Mouse (Mus musculus): ENCODE measurements around the gene Zfp683. TPM values are rescaled to one million over a fixed set of nuclear protein-coding genes. Genes with fewer than 3 reads are reported as not detected.

Gene Zfp683
- polyA plus RNA-seq, 1 experiment, result 4.9 TPM

- WGBS, result 55% methylated on average over 18 of the region's 18 CpGs
- peak; percentile 65 for DNase-seq
- H3K4me1 ChIP-seq (replicated peaks; ENCODE audit: control insufficient read depth, insufficient read depth, low read length), result peaks cover 41% of the 10 kb centered on the region
- peak overlapping the region; percentile 10 for H3K4me3 ChIP-seq (ENCODE audit: control insufficient read depth, insufficient read depth, low read length)
- H3K36me3 ChIP-seq (ENCODE audit: control insufficient read depth, insufficient read depth, low read length), result no peaks in the 10 kb centered on the region
- H3K27ac ChIP-seq (ENCODE audit: control insufficient read depth, insufficient read depth, low read length), result peak overlapping the region; percentile 62; the same call in 1 of the 2 replicates
- no peak for TF ChIP-seq POLR2A (IDR thresholded peaks at IDR 0.05; ENCODE audit: control insufficient read depth, extremely low read depth, insufficient read depth, low read length, poor library complexity)
- no peak for TF ChIP-seq CTCF (IDR thresholded peaks at IDR 0.05; ENCODE audit: borderline replicate concordance, control insufficient read depth, extremely low read depth, insufficient read depth, low read length, poor library complexity)
- H3K27me3 ChIP-seq (ENCODE audit: control insufficient read depth, insufficient read depth, low read length), result no peaks in the 10 kb centered on the region
These were observed 7.7 kb downstream of the Zfp683 start for GRCm38 (mm10) chr4:134061166-134061830.

GRCm38 (mm10) chr4:134061944-134062446, 8.4 kb downstream of the Zfp683 start:
- DNase-seq, result peak; percentile 42
- Histone ChIP-seq H3K36me3 (ENCODE audit: control insufficient read depth, insufficient read depth, low read length) (no peaks in the 10 kb centered on the region), H3K4me1 (replicated peaks; ENCODE audit: control insufficient read depth, insufficient read depth, low read length) (peaks cover 41% of the 10 kb centered on the region), H3K27me3 (ENCODE audit: control insufficient read depth, insufficient read depth, low read length) (no peaks in the 10 kb centered on the region), H3K27ac (ENCODE audit: control insufficient read depth, insufficient read depth, low read length) (peak overlapping the region; percentile 62; the same call in 1 of the 2 replicates), H3K4me3 (ENCODE audit: control insufficient read depth, insufficient read depth, low read length) (peak overlapping the region; percentile 10; the same call in 1 of the 2 replicates)
- WGBS, result 37% methylated on average over 8 of the region's 8 CpGs
- no peak for TF ChIP-seq CTCF (IDR thresholded peaks at IDR 0.05; ENCODE audit: borderline replicate concordance, control insufficient read depth, extremely low read depth, insufficient read depth, low read length, poor library complexity)
- no peak for TF ChIP-seq POLR2A (IDR thresholded peaks at IDR 0.05; ENCODE audit: control insufficient read depth, extremely low read depth, insufficient read depth, low read length, poor library complexity)

GRCm38 (mm10) chr4:134062561-134062960, 8.9 kb downstream of the Zfp683 start:
- Histone ChIP-seq H3K4me1 (replicated peaks; ENCODE audit: control insufficient read depth, insufficient read depth, low read length) (peaks cover 37% of the 10 kb centered on the region), H3K27me3 (ENCODE audit: control insufficient read depth, insufficient read depth, low read length) (no peaks in the 10 kb centered on the region), H3K27ac (ENCODE audit: control insufficient read depth, insufficient read depth, low read length) (0 out of 2 replicates have a peak overlapping the region, but pooled peaks have one; percentile 14), H3K4me3 (ENCODE audit: control insufficient read depth, insufficient read depth, low read length) (no peak overlapping the region), H3K36me3 (ENCODE audit: control insufficient read depth, insufficient read depth, low read length) (no peaks in the 10 kb centered on the region)
- no peak for TF ChIP-seq CTCF (IDR thresholded peaks at IDR 0.05; ENCODE audit: borderline replicate concordance, control insufficient read depth, extremely low read depth, insufficient read depth, low read length, poor library complexity)
- no peak for TF ChIP-seq POLR2A (IDR thresholded peaks at IDR 0.05; ENCODE audit: control insufficient read depth, extremely low read depth, insufficient read depth, low read length, poor library complexity)
- no peak for DNase-seq
- WGBS, result 59% methylated on average over 8 of the region's 8 CpGs

- H3K4me1 ChIP-seq (replicated peaks; ENCODE audit: control insufficient read depth, insufficient read depth, low read length), result peaks cover 19% of the 10 kb centered on the region
- H3K4me3 ChIP-seq (ENCODE audit: control insufficient read depth, insufficient read depth, low read length), result no peak overlapping the region
- no peak for DNase-seq
- H3K36me3 ChIP-seq (ENCODE audit: control insufficient read depth, insufficient read depth, low read length), result no peaks in the 10 kb centered on the region
- H3K27me3 ChIP-seq (ENCODE audit: control insufficient read depth, insufficient read depth, low read length), result no peaks in the 10 kb centered on the region
- TF ChIP-seq POLR2A (IDR thresholded peaks at IDR 0.05; ENCODE audit: control insufficient read depth, extremely low read depth, insufficient read depth, low read length, poor library complexity) (no peak), CTCF (IDR thresholded peaks at IDR 0.05; ENCODE audit: borderline replicate concordance, control insufficient read depth, extremely low read depth, insufficient read depth, low read length, poor library complexity) (no peak)
- H3K27ac ChIP-seq (ENCODE audit: control insufficient read depth, insufficient read depth, low read length), result no peak overlapping the region
- WGBS, result 86% methylated on average over 23 of the region's 23 CpGs
These were observed 11.9 kb downstream of the Zfp683 start for GRCm38 (mm10) chr4:134065431-134066004.

- no peak overlapping the region for H3K4me3 ChIP-seq (ENCODE audit: control insufficient read depth, insufficient read depth, low read length)
- no peak overlapping the region for H3K27ac ChIP-seq (ENCODE audit: control insufficient read depth, insufficient read depth, low read length)
- TF ChIP-seq POLR2A (IDR thresholded peaks at IDR 0.05; ENCODE audit: control insufficient read depth, extremely low read depth, insufficient read depth, low read length, poor library complexity) (no peak), CTCF (IDR thresholded peaks at IDR 0.05; ENCODE audit: borderline replicate concordance, control insufficient read depth, extremely low read depth, insufficient read depth, low read length, poor library complexity) (no peak)
- 98% methylated on average over 8 of the region's 8 CpGs for WGBS
- H3K4me1 ChIP-seq (replicated peaks; ENCODE audit: control insufficient read depth, insufficient read depth, low read length), result peaks cover 5% of the 10 kb centered on the region
- no peaks in the 10 kb centered on the region for H3K27me3 ChIP-seq (ENCODE audit: control insufficient read depth, insufficient read depth, low read length)
- H3K36me3 ChIP-seq (ENCODE audit: control insufficient read depth, insufficient read depth, low read length), result no peaks in the 10 kb centered on the region
- DNase-seq, result no peak
These were observed 13.7 kb downstream of the Zfp683 start for GRCm38 (mm10) chr4:134067383-134067782.

- TF ChIP-seq POLR2A (IDR thresholded peaks at IDR 0.05; ENCODE audit: control insufficient read depth, extremely low read depth, insufficient read depth, low read length, poor library complexity) (no peak), CTCF (IDR thresholded peaks at IDR 0.05; ENCODE audit: borderline replicate concordance, control insufficient read depth, extremely low read depth, insufficient read depth, low read length, poor library complexity) (no peak)
- WGBS, result 91% methylated on average over 7 of the region's 7 CpGs
- Histone ChIP-seq H3K36me3 (ENCODE audit: control insufficient read depth, insufficient read depth, low read length) (no peaks in the 10 kb centered on the region), H3K4me3 (ENCODE audit: control insufficient read depth, insufficient read depth, low read length) (no peak overlapping the region), H3K27ac (ENCODE audit: control insufficient read depth, insufficient read depth, low read length) (no peak overlapping the region), H3K27me3 (ENCODE audit: control insufficient read depth, insufficient read depth, low read length) (no peaks in the 10 kb centered on the region), H3K4me1 (replicated peaks; ENCODE audit: control insufficient read depth, insufficient read depth, low read length) (peaks cover 1% of the 10 kb centered on the region; the same call in 1 of the 2 replicates)
- DNase-seq, result no peak
These were observed 14.4 kb downstream of the Zfp683 start for GRCm38 (mm10) chr4:134067833-134068544.

Data from thymus, adult 2 months (tissue).